Mouse (Mus musculus) testis, adult 2 months (tissue): ENCODE data around the gene Rbm8a. TPM values are rescaled to one million over a fixed set of nuclear protein-coding genes. Genes with fewer than 3 reads are reported as not detected.

Experiments used
- H3K27ac ChIP-seq: fragments of 200-500 bp; 2 replicates; pipeline ENCODE4 v1.5.1; 2012; ENCODE audit warnings: low read depth, low read length; ENCODE audit not compliant: control insufficient read depth, insufficient read depth
- H3K27me3 ChIP-seq: fragments of 200-500 bp; 2 replicates; pipeline ENCODE4 v1.6.1; 2012; ENCODE audit warnings: mild to moderate bottlenecking, low read length, moderate library complexity; ENCODE audit not compliant: control insufficient read depth, insufficient read depth
- H3K36me3 ChIP-seq: fragments of 200-500 bp; 2 replicates; pipeline ENCODE4 v1.6.1; 2012; ENCODE audit warnings: mild to moderate bottlenecking, low read length; ENCODE audit not compliant: control insufficient read depth, insufficient read depth
- H3K4me1 ChIP-seq: fragments of 200-500 bp; 2 replicates; pipeline ENCODE4 v1.6.1; 2012; ENCODE audit warnings: low read length; ENCODE audit not compliant: control insufficient read depth, insufficient read depth
- H3K4me3 ChIP-seq: fragments of 200-500 bp; 2 replicates; pipeline ENCODE4 v1.5.1; 2012; ENCODE audit warnings: low read depth, mild to moderate bottlenecking, low read length, moderate library complexity, mixed read lengths; ENCODE audit not compliant: control insufficient read depth
- CTCF ChIP-seq: fragments of 200-500 bp; IDR thresholded peaks from 2 replicates; pipeline ENCODE4 v1.5.1; 2012; ENCODE audit warnings: low read depth, mild to moderate bottlenecking, inconsistent platforms, low read length, moderate library complexity; ENCODE audit not compliant: control insufficient read depth, insufficient read depth, insufficient replicate concordance
- POLR2A ChIP-seq: fragments of 200-500 bp; IDR thresholded peaks from 2 replicates; pipeline ENCODE4 v1.6.1; 2012; ENCODE audit warnings: low read depth, mild to moderate bottlenecking, inconsistent platforms, low read length, moderate library complexity; ENCODE audit not compliant: control insufficient read depth
- polyA plus RNA-seq: library from polyadenylated mRNA; depleted of rRNA; stranded (reverse); fragments of >200 nt; gene quantifications from 2 replicates; pipeline ENCODE4 v1.2.3, GENCODE M21; 2012; rRNA removed

Rbm8a gene
- polyA plus RNA-seq: 8.0 and 8.7 TPM in 2 replicates

- Histone ChIP-seq H3K27me3 (no peaks in the 10 kb centered on the region), H3K4me1 (peaks cover 5% of the 10 kb centered on the region; the same call in 1 of the 2 replicates), H3K36me3 (no peaks in the 10 kb centered on the region; the same call in 1 of the 2 replicates), H3K27ac (peak within 1 kb of the TSS; percentile 95), H3K4me3 (peak within 1 kb of the TSS; percentile 99)
- TF ChIP-seq POLR2A (peak; percentile 86), CTCF (no peak)
Measured at GRCm38 (mm10) chr3:96629729-96630600, at the start of gene Rbm8a. Gene Rbm8a, plus strand, starts transcription at chr3:96629933.

GRCm38 (mm10) chr3:96581141-96581540 is 48.6 kb upstream of the Rbm8a start:
- Histone ChIP-seq H3K4me3 (no peak overlapping the region), H3K27ac (no peak overlapping the region), H3K27me3 (no peaks in the 10 kb centered on the region), H3K4me1 (peaks cover 20% of the 10 kb centered on the region), H3K36me3 (no peaks in the 10 kb centered on the region)
- TF ChIP-seq CTCF (no peak), POLR2A (no peak)

- Histone ChIP-seq H3K4me3 (no peak overlapping the region), H3K27me3 (no peaks in the 10 kb centered on the region), H3K27ac (no peak overlapping the region), H3K4me1 (peaks cover 14% of the 10 kb centered on the region), H3K36me3 (no peaks in the 10 kb centered on the region)
- TF ChIP-seq CTCF (no peak), POLR2A (no peak)
Measured at GRCm38 (mm10) chr3:96581771-96582515, 47.8 kb upstream of the Rbm8a start.

DNA sequence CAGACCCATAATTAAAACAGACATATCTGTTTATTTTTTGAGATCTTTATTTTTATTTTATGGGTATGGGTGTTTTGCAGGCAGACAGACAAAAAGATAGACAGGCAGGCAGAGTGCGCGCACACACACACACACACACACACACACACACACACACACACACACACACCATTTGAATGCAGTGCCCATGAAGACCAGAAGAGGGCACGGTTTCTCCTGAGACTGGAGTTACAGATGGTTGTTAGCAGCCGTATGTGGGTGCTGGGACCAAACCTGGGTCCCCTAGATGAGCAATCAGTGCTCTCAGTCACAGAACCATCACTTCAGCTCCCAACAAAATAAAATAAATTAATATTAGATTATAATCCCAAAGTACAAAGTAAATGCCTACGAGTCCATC is 46.3 kb upstream of the Rbm8a start:
- H3K27ac ChIP-seq: no peak overlapping the region
- no peak for TF ChIP-seq POLR2A
- TF ChIP-seq CTCF: no peak
- H3K36me3 ChIP-seq: no peaks in the 10 kb centered on the region
- H3K4me3 ChIP-seq: no peak overlapping the region
- peaks cover 8% of the 10 kb centered on the region for H3K4me1 ChIP-seq
- H3K27me3 ChIP-seq: no peaks in the 10 kb centered on the region

- Histone ChIP-seq H3K4me1 (peaks cover 4% of the 10 kb centered on the region), H3K27ac (no peak overlapping the region), H3K36me3 (no peaks in the 10 kb centered on the region), H3K27me3 (no peaks in the 10 kb centered on the region), H3K4me3 (no peak overlapping the region)
- TF ChIP-seq CTCF (no peak), POLR2A (no peak)
Measured at GRCm38 (mm10) chr3:96590657-96591056, 39.1 kb upstream of the Rbm8a start.

DNA sequence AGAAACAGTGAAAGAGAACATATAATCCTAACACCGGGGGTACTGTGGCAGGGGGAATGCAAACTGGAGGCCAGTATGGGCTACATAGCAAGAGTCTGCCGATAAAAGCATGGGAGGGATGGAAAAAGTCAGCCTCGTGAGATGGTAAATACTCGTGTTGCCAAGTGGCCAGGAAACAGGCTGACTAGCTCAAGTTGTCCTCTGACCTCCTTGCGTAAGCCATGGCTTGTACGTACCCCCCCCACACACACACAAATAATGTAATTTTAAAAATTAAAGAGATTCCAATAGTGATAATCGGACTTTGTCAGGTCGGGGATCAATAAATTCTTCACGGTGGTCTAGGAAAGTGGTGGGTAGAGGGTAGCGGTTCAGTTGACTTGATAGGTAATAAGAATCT is 36.4 kb upstream of the Rbm8a start:
- no peaks in the 10 kb centered on the region for H3K36me3 ChIP-seq
- TF ChIP-seq POLR2A (no peak), CTCF (no peak)
- no peaks in the 10 kb centered on the region for H3K27me3 ChIP-seq
- H3K4me3 ChIP-seq: peak overlapping the region; percentile 98
- H3K4me1 ChIP-seq: peaks cover 23% of the 10 kb centered on the region
- H3K27ac ChIP-seq: peak overlapping the region; percentile 96
